Mouse (Mus musculus) lung, postnatal 0 days (tissue): ENCODE data around the gene Nmur2.

Experiments used
- CTCF ChIP-seq: IDR thresholded peaks from 2 replicates; pipeline ENCODE4 v1.5.1; 2016; ENCODE audit warnings: antibody characterized with exemption, mild to moderate bottlenecking
- EP300 ChIP-seq: IDR thresholded peaks from 2 replicates; pipeline ENCODE4 v1.6.1; 2016; ENCODE audit warnings: antibody characterized with exemption, mild to moderate bottlenecking, control low read depth

- TF ChIP-seq CTCF, result no peak
- TF ChIP-seq EP300, result no peak
Measured at GRCm38 (mm10) chr11:55984643-55985042, 56.2 kb downstream of the Nmur2 start.
